Mouse (Mus musculus) embryonic facial prominence, embryonic 11.5 days (tissue): ENCODE measurements at regions not wholly inside any gene's neighbourhood (a gene's known extent, or its start where the extent isn't known, plus 50 kb on each side); places are given as distances from the start of the nearest gene placed in this dataset.

Experiments
- ATAC-seq: fragments of 200-750 bp; cut with Nextera tagmentation; replicated peaks from 2 replicates; pipeline ENCODE4 v1.8.0; 2017; ENCODE audit warnings: low read depth; ENCODE audit not compliant: insufficient number of reproducible peaks, low FRiP score, low TSS enrichment
- DNase-seq: peaks from one replicate; pipeline ENCODE4 v3.0.0-alpha.2; 2015; ENCODE audit warnings: low spot score
- H3K27ac ChIP-seq: fragments of 300-500 bp; sonication (generic); replicated peaks from 2 replicates; pipeline ENCODE4 v1.5.1; 2014; ENCODE audit warnings: mild to moderate bottlenecking, low read depth, low read length, control low read depth
- H3K27me3 ChIP-seq: fragments of 300-500 bp; sonication (generic); 2 replicates; pipeline ENCODE4 v1.6.1; 2014; ENCODE audit warnings: mild to moderate bottlenecking, low read length, moderate library complexity, mixed read lengths; ENCODE audit not compliant: control insufficient read depth, insufficient read depth
- H3K36me3 ChIP-seq: fragments of 300-500 bp; sonication (generic); replicated peaks from 2 replicates; pipeline ENCODE4 v1.6.1; 2014; ENCODE audit warnings: low read depth, mild to moderate bottlenecking, low read length, moderate library complexity, mixed read lengths; ENCODE audit not compliant: control insufficient read depth, insufficient read depth
- H3K4me1 ChIP-seq: fragments of 300-500 bp; sonication (generic); 2 replicates; pipeline ENCODE4 v1.6.1; 2014; ENCODE audit warnings: low read length, mixed read lengths; ENCODE audit not compliant: control insufficient read depth, insufficient read depth
- H3K4me2 ChIP-seq: fragments of 300-500 bp; sonication (generic); 2 replicates; pipeline ENCODE4 v1.6.1; 2014; ENCODE audit warnings: low read depth, mild to moderate bottlenecking, control low read depth, low read length, moderate library complexity
- H3K4me3 ChIP-seq: fragments of 300-500 bp; sonication (generic); 2 replicates; pipeline ENCODE4 v1.5.1; 2014; ENCODE audit warnings: low read depth, low read length, control low read depth
- H3K9ac ChIP-seq: fragments of 300-500 bp; sonication (generic); replicated peaks from 2 replicates; pipeline ENCODE4 v1.6.1; 2014; ENCODE audit warnings: mild to moderate bottlenecking, control low read depth, low read length
- H3K9me3 ChIP-seq: fragments of 300-500 bp; sonication (generic); replicated peaks from 2 replicates; pipeline ENCODE4 v1.6.1; 2016; ENCODE audit warnings: mild to moderate bottlenecking, low read length, inconsistent platforms, mixed read lengths; ENCODE audit not compliant: control insufficient read depth
- WGBS: fragments of 180-500 bp; shearing (Covaris S2); extraction: QIAGEN DNeasy Blood & Tissue Kit; methylation state at CpG from one replicate; pipeline ENCODE4 v1.1.7; 2014; 5-methylcytosine and 5-hydroxymethylcytosine counted together

GRCm38 (mm10) chr15:28896248-28896808, 692.8 kb downstream of the Dnah5 start:
- no peak overlapping the region for H3K4me2 ChIP-seq
- H3K27ac ChIP-seq, result no peak overlapping the region
- ATAC-seq (no peak), DNase-seq (no peak)
- no peaks in the 10 kb centered on the region for H3K27me3 ChIP-seq
- no peaks in the 10 kb centered on the region for H3K9me3 ChIP-seq
- H3K4me3 ChIP-seq, result no peak overlapping the region
- no peak overlapping the region for H3K9ac ChIP-seq
- no peaks in the 10 kb centered on the region for H3K36me3 ChIP-seq
- H3K4me1 ChIP-seq, result no peaks in the 10 kb centered on the region
- WGBS, result 78% methylated on average over 3 of the region's 3 CpGs

- Histone ChIP-seq H3K4me2 (no peak overlapping the region), H3K27me3 (no peaks in the 10 kb centered on the region), H3K4me1 (no peaks in the 10 kb centered on the region), H3K27ac (no peak overlapping the region), H3K4me3 (no peak overlapping the region), H3K9ac (no peak overlapping the region), H3K9me3 (no peaks in the 10 kb centered on the region), H3K36me3 (no peaks in the 10 kb centered on the region)
- no peak for DNase-seq
- no peak for ATAC-seq
- 87% methylated on average over 4 of the region's 4 CpGs for WGBS
These were observed 718.9 kb downstream of the Dnah5 start for GRCm38 (mm10) chr15:28922437-28922836.

GRCm38 (mm10) chr15:28948245-28948644, 744.7 kb downstream of the Dnah5 start:
- WGBS, result 77% methylated on average over 1 of the region's 1 CpGs
- no peaks in the 10 kb centered on the region for H3K36me3 ChIP-seq
- H3K4me1 ChIP-seq, result no peaks in the 10 kb centered on the region
- no peak overlapping the region for H3K9ac ChIP-seq
- H3K9me3 ChIP-seq, result no peaks in the 10 kb centered on the region
- H3K4me3 ChIP-seq, result no peak overlapping the region
- H3K27me3 ChIP-seq, result no peaks in the 10 kb centered on the region
- H3K27ac ChIP-seq, result no peak overlapping the region
- no peak for DNase-seq
- no peak for ATAC-seq
- no peak overlapping the region for H3K4me2 ChIP-seq
